Mouse (Mus musculus) thymus, postnatal 25 days (tissue): Measurements from ENCODE around the gene Ppp1cc.
A peak's percentile ranks its signal among the peaks of the same experiment; 100 is the strongest.

Experiments
- DNase-seq: peaks from one replicate; pipeline ENCODE4 v3.0.0; 2022

Ppp1cc gene

GRCm38 (mm10) chr5:122157827-122158381 is at the start of gene Ppp1cc:
Gene Ppp1cc (plus strand): TSS chr5:122158278.
- DNase-seq, result peak; percentile 94

- no peak for DNase-seq
Measured at GRCm38 (mm10) chr5:122109325-122110060, 48.6 kb upstream of the Ppp1cc start.

GRCm38 (mm10) chr5:122110625-122111024 is 47.5 kb upstream of the Ppp1cc start:
- no peak for DNase-seq

- no peak for DNase-seq
Measured at GRCm38 (mm10) chr5:122111091-122111932, 46.8 kb upstream of the Ppp1cc start.

GRCm38 (mm10) chr5:122111933-122112248 is 46.2 kb upstream of the Ppp1cc start:
- DNase-seq, result no peak

GRCm38 (mm10) chr5:122113450-122113849 is 44.6 kb upstream of the Ppp1cc start:
- DNase-seq, result no peak

GRCm38 (mm10) chr5:122114176-122114575 is 43.9 kb upstream of the Ppp1cc start:
- DNase-seq, result peak; percentile 73

- no peak for DNase-seq
Measured at GRCm38 (mm10) chr5:122115266-122115763, 42.8 kb upstream of the Ppp1cc start.

GRCm38 (mm10) chr5:122116243-122116642 is 41.8 kb upstream of the Ppp1cc start:
- DNase-seq, result peak; percentile 26

GRCm38 (mm10) chr5:122125211-122125760 is 32.8 kb upstream of the Ppp1cc start:
- DNase-seq, result peak; percentile 62

GRCm38 (mm10) chr5:122129068-122129655 is 28.9 kb upstream of the Ppp1cc start:
- peak; percentile 73 for DNase-seq

- no peak for DNase-seq
Measured at GRCm38 (mm10) chr5:122130341-122130998, 27.6 kb upstream of the Ppp1cc start.

GRCm38 (mm10) chr5:122131076-122132051 is 26.7 kb upstream of the Ppp1cc start:
- peak; percentile 96 for DNase-seq

- DNase-seq, result no peak
Measured at GRCm38 (mm10) chr5:122132167-122133049, 25.7 kb upstream of the Ppp1cc start.

- no peak for DNase-seq
Measured at GRCm38 (mm10) chr5:122133050-122133389, 25.1 kb upstream of the Ppp1cc start.

- DNase-seq, result no peak
Measured at GRCm38 (mm10) chr5:122134395-122135289, 23.4 kb upstream of the Ppp1cc start.

- DNase-seq, result no peak
Measured at GRCm38 (mm10) chr5:122135290-122135882, 22.7 kb upstream of the Ppp1cc start.
